Mouse (Mus musculus) embryonic fibroblast, embryonic 13.5 days (primary cell): Measurements from ENCODE around the gene Tpcn1. TPM values are rescaled to one million over a fixed set of nuclear protein-coding genes. Genes with fewer than 3 reads are reported as not detected.

Source experiments
- H3K27ac ChIP-seq: 2 replicates; pipeline ENCODE4 v1.5.1; 2012; ENCODE audit warnings: low read length, control low read depth, inconsistent platforms; ENCODE audit not compliant: insufficient read depth
- H3K4me1 ChIP-seq: 2 replicates; pipeline ENCODE4 v1.6.1; 2011; ENCODE audit warnings: low read length; ENCODE audit not compliant: control insufficient read depth, insufficient read depth
- H3K4me3 ChIP-seq: 2 replicates; pipeline ENCODE4 v1.5.1; 2011; ENCODE audit warnings: mild to moderate bottlenecking, control low read depth, low read length; ENCODE audit not compliant: insufficient read depth
- CTCF ChIP-seq: IDR thresholded peaks from 2 replicates; pipeline ENCODE4 v1.5.1; 2011; ENCODE audit warnings: mild to moderate bottlenecking, control low read depth, low read length, moderate library complexity, borderline replicate concordance; ENCODE audit not compliant: insufficient read depth
- POLR2A ChIP-seq: IDR thresholded peaks from 2 replicates; pipeline ENCODE4 v1.6.1; 2011; ENCODE audit warnings: low read depth, mild to moderate bottlenecking, control low read depth, low read length, moderate library complexity
- polyA plus RNA-seq: library from polyadenylated mRNA; stranded (reverse); fragments of >200 nt; gene quantifications from 2 replicates; pipeline ENCODE4 v1.2.4, GENCODE M21; 2011; ENCODE audit warnings: low read depth; ENCODE audit not compliant: missing spikeins, insufficient read length

Tpcn1 gene
- polyA plus RNA-seq: 22.2 and 29.1 TPM in 2 replicates

DNA sequence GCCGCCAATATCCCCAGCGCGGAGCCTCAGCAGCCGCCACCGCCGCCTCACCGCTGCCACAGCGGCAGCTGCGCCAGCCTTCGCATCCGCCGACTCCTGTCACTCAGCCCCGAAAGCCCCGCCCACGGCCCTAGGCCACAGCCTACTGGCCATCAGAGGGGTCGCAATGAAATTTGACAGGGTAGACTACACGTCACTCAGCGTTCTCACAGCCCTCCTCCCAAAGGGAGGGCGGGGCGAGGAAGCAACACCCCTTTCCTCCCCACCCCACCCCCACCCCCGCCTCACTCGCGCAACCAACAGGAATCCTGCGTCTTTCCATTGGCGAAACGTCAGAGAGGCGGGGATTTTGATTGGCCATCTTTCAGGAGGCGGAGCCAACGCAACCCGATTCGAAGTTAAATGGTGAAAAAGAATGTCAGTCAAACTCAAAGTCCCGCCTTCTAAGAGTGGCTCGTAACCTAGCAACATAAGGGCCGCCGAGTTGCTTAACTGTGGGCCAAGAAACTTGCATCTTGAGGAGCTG, at the start of gene Tpcn1, which contains the start of gene Iqcd:
Gene Tpcn1, minus strand, starts transcription at position 105 of the 526 bp plus-strand sequence.
Gene Iqcd, plus strand, starts transcription at position 448 of the 526 bp plus-strand sequence.
- TF ChIP-seq CTCF: no peak
- TF ChIP-seq POLR2A: peak; percentile 98
- Histone ChIP-seq H3K4me3 (peak within 1 kb of the TSS; percentile 74), H3K27ac (no peak within 1 kb of the TSS), H3K4me1 (0 out of 2 replicates have a peak, but pooled peaks cover 3% of the 10 kb centered on the region)

DNA sequence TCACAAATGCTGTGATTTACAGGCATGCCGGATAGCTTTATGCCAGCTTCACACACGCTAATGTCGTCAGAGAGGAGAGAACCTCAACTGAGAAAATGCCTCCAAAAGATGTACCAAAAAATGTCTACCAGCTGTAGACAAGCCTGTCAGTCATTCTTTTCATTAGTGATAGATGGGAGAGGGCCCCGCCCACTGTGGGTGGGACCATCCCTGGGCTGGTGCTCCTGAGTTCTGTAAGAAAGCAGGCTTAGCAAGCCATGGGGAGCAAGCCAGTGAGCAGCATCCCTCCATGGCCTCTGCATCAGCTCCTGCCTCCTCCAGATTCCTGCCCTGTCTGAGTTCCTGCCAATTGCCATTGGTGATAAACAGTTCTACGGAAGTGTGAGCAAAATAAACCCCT, 47.2 kb upstream of the Tpcn1 start:
- no peaks in the 10 kb centered on the region for H3K4me1 ChIP-seq
- TF ChIP-seq CTCF (no peak), POLR2A (no peak)
- H3K27ac ChIP-seq: no peak overlapping the region

GRCm38 (mm10) chr5:120634860-120635259, 46.4 kb upstream of the Tpcn1 start:
- H3K4me3 ChIP-seq: no peak overlapping the region
- H3K27ac ChIP-seq: no peak overlapping the region
- H3K4me1 ChIP-seq: no peaks in the 10 kb centered on the region
- no peak for TF ChIP-seq POLR2A
- TF ChIP-seq CTCF: no peak

More for the DNA sequence above, 47.2 kb upstream of the Tpcn1 start:
- H3K4me3 ChIP-seq: no peak overlapping the region

DNA sequence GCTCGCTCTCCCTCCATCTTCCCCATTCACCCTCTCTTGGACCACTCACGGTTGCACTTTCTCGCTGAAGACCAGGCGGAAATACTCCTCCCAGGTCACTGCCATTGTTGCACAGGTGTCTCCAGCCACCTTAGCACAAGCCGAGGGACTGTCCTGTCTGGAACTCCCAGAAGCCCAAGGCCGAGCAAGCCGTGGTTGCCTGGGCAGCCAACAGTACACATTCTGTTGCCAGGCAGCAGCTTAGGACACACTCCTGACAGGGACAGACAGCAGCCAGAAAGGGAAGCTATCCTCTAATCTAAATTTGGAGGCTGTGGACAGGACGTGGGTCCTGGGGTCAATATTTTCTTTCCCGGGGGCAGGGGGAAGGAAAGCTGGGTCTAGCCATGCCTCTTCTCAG, 45.7 kb upstream of the Tpcn1 start, which contains the start of gene Cfap73:
Gene Cfap73, minus strand, starts transcription at position 105 of the 400 bp plus-strand sequence.
- no peak within 1 kb of the TSS for H3K4me3 ChIP-seq
- H3K4me1 ChIP-seq: no peaks in the 10 kb centered on the region

DNA sequence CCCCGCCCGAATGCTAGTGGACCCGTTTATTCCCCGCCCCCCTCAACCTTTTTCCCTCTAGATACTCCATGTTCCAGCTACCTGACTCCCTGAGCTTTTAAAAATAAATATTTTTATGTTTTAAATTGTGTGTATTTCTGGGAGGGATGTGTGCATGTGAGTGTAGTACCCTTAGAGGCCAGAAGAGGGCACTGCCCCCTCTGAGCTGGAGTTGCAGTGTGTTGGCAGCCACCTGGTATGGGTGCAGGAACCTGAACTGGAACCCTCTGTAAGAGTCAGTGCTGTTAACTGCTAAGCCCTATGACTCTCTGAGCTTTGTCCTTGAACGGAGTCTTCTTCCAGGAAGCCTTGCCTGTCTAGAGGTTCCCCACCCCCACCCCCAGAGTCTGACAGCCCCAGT, 43.4 kb upstream of the Tpcn1 start:
- no peak overlapping the region for H3K4me3 ChIP-seq
- no peak overlapping the region for H3K27ac ChIP-seq
- H3K4me1 ChIP-seq: no peaks in the 10 kb centered on the region
- no peak for TF ChIP-seq CTCF
- no peak for TF ChIP-seq POLR2A

More for the DNA sequence above, 45.7 kb upstream of the Tpcn1 start, which contains the start of gene Cfap73:
- no peak for TF ChIP-seq CTCF
- no peak for TF ChIP-seq POLR2A
- no peak within 1 kb of the TSS for H3K27ac ChIP-seq

DNA sequence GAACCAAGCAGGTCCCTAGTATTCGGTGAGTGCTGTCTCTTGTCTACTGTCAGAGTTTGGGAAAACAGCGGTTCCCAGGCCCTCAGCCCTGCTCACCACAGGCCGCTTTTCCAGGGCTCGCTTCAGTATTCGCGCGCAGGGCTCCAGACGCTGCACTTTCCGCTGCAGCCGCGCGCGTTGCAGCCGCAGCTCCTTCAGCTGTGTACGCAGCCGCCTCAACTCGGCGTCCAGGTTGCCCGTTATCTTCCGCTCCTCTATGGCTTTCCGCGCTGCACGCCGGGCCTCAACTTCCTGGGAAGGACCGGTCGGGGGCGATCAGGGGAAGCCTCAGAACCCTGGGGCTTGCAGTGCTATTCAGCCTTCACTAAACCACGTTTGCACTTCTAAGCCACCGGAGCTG, 42.7 kb upstream of the Tpcn1 start:
- TF ChIP-seq POLR2A: no peak
- H3K4me1 ChIP-seq: no peaks in the 10 kb centered on the region
- H3K27ac ChIP-seq: no peak overlapping the region
- H3K4me3 ChIP-seq: no peak overlapping the region

GRCm38 (mm10) chr5:120628624-120629023, 40.2 kb upstream of the Tpcn1 start:
- no peaks in the 10 kb centered on the region for H3K4me1 ChIP-seq
- TF ChIP-seq CTCF (no peak), POLR2A (no peak)
- no peak overlapping the region for H3K27ac ChIP-seq
- H3K4me3 ChIP-seq: no peak overlapping the region

GRCm38 (mm10) chr5:120627515-120628300, 39.2 kb upstream of the Tpcn1 start:
- Histone ChIP-seq H3K4me1 (no peaks in the 10 kb centered on the region), H3K27ac (no peak overlapping the region), H3K4me3 (no peak overlapping the region)
- TF ChIP-seq POLR2A: no peak
- no peak for TF ChIP-seq CTCF

GRCm38 (mm10) chr5:120626399-120626798, 37.9 kb upstream of the Tpcn1 start:
- Histone ChIP-seq H3K4me3 (no peak overlapping the region), H3K4me1 (no peaks in the 10 kb centered on the region), H3K27ac (no peak overlapping the region)
- no peak for TF ChIP-seq POLR2A
- no peak for TF ChIP-seq CTCF

DNA sequence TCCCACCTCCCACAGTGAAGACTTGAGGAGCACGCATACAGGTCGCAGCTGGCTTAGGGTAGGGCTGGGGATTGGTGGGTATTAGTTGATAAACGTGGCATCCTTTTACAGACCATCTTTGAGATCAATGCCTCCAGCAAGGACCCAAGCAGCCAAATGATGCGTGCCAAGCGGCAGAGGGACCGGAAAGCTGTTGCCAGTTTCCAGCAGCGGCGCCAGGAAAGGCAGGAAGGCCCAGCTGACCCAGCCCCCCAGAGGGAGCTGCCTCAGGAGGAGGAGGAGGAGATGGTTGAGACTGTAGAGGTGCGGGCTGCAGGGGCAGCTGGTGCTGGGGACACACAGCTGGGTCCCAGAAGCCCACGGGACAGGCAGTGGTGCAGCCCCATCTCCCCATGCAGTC, 36.0 kb upstream of the Tpcn1 start:
- no peak overlapping the region for H3K4me3 ChIP-seq
- no peaks in the 10 kb centered on the region for H3K4me1 ChIP-seq
- no peak overlapping the region for H3K27ac ChIP-seq
- TF ChIP-seq CTCF (no peak), POLR2A (no peak)
